Mouse (Mus musculus): ENCODE results near the gene Ppp1r21. TPM values are rescaled to one million over a fixed set of nuclear protein-coding genes. Genes with fewer than 3 reads are reported as not detected.

Gene Ppp1r21
- polyA plus RNA-seq, 1 experiment, result 47.7 TPM

GRCm38 (mm10) chr17:88527781-88528180, 2.1 kb upstream of the Ppp1r21 start:
- DNase-seq, result peak; percentile 79
- TF ChIP-seq CTCF (conservative IDR thresholded peaks at IDR 0.05; ENCODE audit: insufficient read depth, insufficient read length, low read depth, low read length), result 0 out of 2 replicates have a peak, but pooled peaks have one; percentile 13
- no peak for TF ChIP-seq POLR2A (IDR thresholded peaks at IDR 0.05; ENCODE audit: low read depth, low read length)
- H3K4me3 ChIP-seq (ENCODE audit: insufficient read depth, low read depth, low read length), result no peak overlapping the region
- no peak overlapping the region for H3K27ac ChIP-seq (ENCODE audit: insufficient read depth, low read depth, low read length)
- H3K27me3 ChIP-seq (replicated peaks; ENCODE audit: control insufficient read depth, insufficient read depth, low read length), result no peaks in the 10 kb centered on the region
- 0% methylated on average over 2 of the region's 2 CpGs for WGBS
- no peaks in the 10 kb centered on the region for H3K36me3 ChIP-seq (ENCODE audit: control insufficient read depth, insufficient read depth, low read length)
- H3K4me1 ChIP-seq (ENCODE audit: control insufficient read depth, insufficient read depth, low read length), result peaks cover 2% of the 10 kb centered on the region; the same call in 1 of the 2 replicates

- no peaks in the 10 kb centered on the region for H3K36me3 ChIP-seq (ENCODE audit: control insufficient read depth, insufficient read depth, low read length)
- H3K4me3 ChIP-seq (ENCODE audit: insufficient read depth, low read depth, low read length), result peak overlapping the region; percentile 84
- H3K27ac ChIP-seq (ENCODE audit: insufficient read depth, low read depth, low read length), result peak overlapping the region; percentile 30
- TF ChIP-seq CTCF (conservative IDR thresholded peaks at IDR 0.05; ENCODE audit: insufficient read depth, insufficient read length, low read depth, low read length) (no peak), POLR2A (IDR thresholded peaks at IDR 0.05; ENCODE audit: low read depth, low read length) (no peak)
- H3K4me1 ChIP-seq (ENCODE audit: control insufficient read depth, insufficient read depth, low read length), result peaks cover 5% of the 10 kb centered on the region
- WGBS, result under 1% methylated on average over 13 of the region's 14 CpGs
- DNase-seq, result no peak
- H3K27me3 ChIP-seq (replicated peaks; ENCODE audit: control insufficient read depth, insufficient read depth, low read length), result no peaks in the 10 kb centered on the region
Measured at GRCm38 (mm10) chr17:88530236-88530619, 310 bp downstream of the Ppp1r21 start.

- Histone ChIP-seq H3K27me3 (replicated peaks; ENCODE audit: control insufficient read depth, insufficient read depth, low read length) (no peaks in the 10 kb centered on the region), H3K36me3 (ENCODE audit: control insufficient read depth, insufficient read depth, low read length) (no peaks in the 10 kb centered on the region), H3K4me1 (ENCODE audit: control insufficient read depth, insufficient read depth, low read length) (peaks cover 5% of the 10 kb centered on the region), H3K4me3 (ENCODE audit: insufficient read depth, low read depth, low read length) (peak overlapping the region; percentile 84), H3K27ac (ENCODE audit: insufficient read depth, low read depth, low read length) (peak overlapping the region; percentile 30)
- 5% methylated on average over 11 of the region's 11 CpGs for WGBS
- no peak for TF ChIP-seq POLR2A (IDR thresholded peaks at IDR 0.05; ENCODE audit: low read depth, low read length)
- TF ChIP-seq CTCF (conservative IDR thresholded peaks at IDR 0.05; ENCODE audit: insufficient read depth, insufficient read length, low read depth, low read length), result no peak
- no peak for DNase-seq
Measured at GRCm38 (mm10) chr17:88530667-88531066, 749 bp downstream of the Ppp1r21 start.

- H3K4me3 ChIP-seq (ENCODE audit: insufficient read depth, low read depth, low read length), result 0 out of 2 replicates have a peak overlapping the region, but pooled peaks have one; percentile 3
- DNase-seq, result no peak
- H3K36me3 ChIP-seq (ENCODE audit: control insufficient read depth, insufficient read depth, low read length), result no peaks in the 10 kb centered on the region
- TF ChIP-seq CTCF (conservative IDR thresholded peaks at IDR 0.05; ENCODE audit: insufficient read depth, insufficient read length, low read depth, low read length) (no peak), POLR2A (IDR thresholded peaks at IDR 0.05; ENCODE audit: low read depth, low read length) (no peak)
- H3K27me3 ChIP-seq (replicated peaks; ENCODE audit: control insufficient read depth, insufficient read depth, low read length), result no peaks in the 10 kb centered on the region
- H3K27ac ChIP-seq (ENCODE audit: insufficient read depth, low read depth, low read length), result no peak overlapping the region
- 57% methylated on average over 6 of the region's 6 CpGs for WGBS
- H3K4me1 ChIP-seq (ENCODE audit: control insufficient read depth, insufficient read depth, low read length), result peaks cover 5% of the 10 kb centered on the region
Measured at GRCm38 (mm10) chr17:88531176-88531575, 1.3 kb downstream of the Ppp1r21 start.

GRCm38 (mm10) chr17:88537842-88538430, 8.0 kb downstream of the Ppp1r21 start:
- no peak overlapping the region for H3K27ac ChIP-seq (ENCODE audit: insufficient read depth, low read depth, low read length)
- 82% methylated on average over 8 of the region's 8 CpGs for WGBS
- no peak for TF ChIP-seq CTCF (conservative IDR thresholded peaks at IDR 0.05; ENCODE audit: insufficient read depth, insufficient read length, low read depth, low read length)
- TF ChIP-seq POLR2A (IDR thresholded peaks at IDR 0.05; ENCODE audit: low read depth, low read length), result no peak
- H3K27me3 ChIP-seq (replicated peaks; ENCODE audit: control insufficient read depth, insufficient read depth, low read length), result no peaks in the 10 kb centered on the region
- H3K36me3 ChIP-seq (ENCODE audit: control insufficient read depth, insufficient read depth, low read length), result no peaks in the 10 kb centered on the region
- peaks cover 6% of the 10 kb centered on the region for H3K4me1 ChIP-seq (ENCODE audit: control insufficient read depth, insufficient read depth, low read length)
- no peak overlapping the region for H3K4me3 ChIP-seq (ENCODE audit: insufficient read depth, low read depth, low read length)
- DNase-seq, result no peak

GRCm38 (mm10) chr17:88542771-88543416, 13.0 kb downstream of the Ppp1r21 start:
- H3K36me3 ChIP-seq (ENCODE audit: control insufficient read depth, insufficient read depth, low read length), result 0 out of 2 replicates have a peak, but pooled peaks cover 3% of the 10 kb centered on the region
- TF ChIP-seq CTCF (conservative IDR thresholded peaks at IDR 0.05; ENCODE audit: insufficient read depth, insufficient read length, low read depth, low read length) (no peak), POLR2A (IDR thresholded peaks at IDR 0.05; ENCODE audit: low read depth, low read length) (no peak)
- H3K4me3 ChIP-seq (ENCODE audit: insufficient read depth, low read depth, low read length), result no peak overlapping the region
- H3K4me1 ChIP-seq (ENCODE audit: control insufficient read depth, insufficient read depth, low read length), result peaks cover 14% of the 10 kb centered on the region; the same call in 1 of the 2 replicates
- H3K27ac ChIP-seq (ENCODE audit: insufficient read depth, low read depth, low read length), result peak overlapping the region; percentile 82
- no peaks in the 10 kb centered on the region for H3K27me3 ChIP-seq (replicated peaks; ENCODE audit: control insufficient read depth, insufficient read depth, low read length)
- peak; percentile 89 for DNase-seq
- 38% methylated on average over 15 of the region's 15 CpGs for WGBS

- no peak overlapping the region for H3K4me3 ChIP-seq (ENCODE audit: insufficient read depth, low read depth, low read length)
- TF ChIP-seq POLR2A (IDR thresholded peaks at IDR 0.05; ENCODE audit: low read depth, low read length) (no peak), CTCF (conservative IDR thresholded peaks at IDR 0.05; ENCODE audit: insufficient read depth, insufficient read length, low read depth, low read length) (no peak)
- no peaks in the 10 kb centered on the region for H3K27me3 ChIP-seq (replicated peaks; ENCODE audit: control insufficient read depth, insufficient read depth, low read length)
- peaks cover 14% of the 10 kb centered on the region; the same call in 1 of the 2 replicates for H3K4me1 ChIP-seq (ENCODE audit: control insufficient read depth, insufficient read depth, low read length)
- H3K36me3 ChIP-seq (ENCODE audit: control insufficient read depth, insufficient read depth, low read length), result 0 out of 2 replicates have a peak, but pooled peaks cover 3% of the 10 kb centered on the region
- no peak for DNase-seq
- peak overlapping the region; percentile 73 for H3K27ac ChIP-seq (ENCODE audit: insufficient read depth, low read depth, low read length)
- WGBS, result 49% methylated on average over 3 of the region's 3 CpGs
Measured at GRCm38 (mm10) chr17:88543417-88543782, 13.5 kb downstream of the Ppp1r21 start.
